Mouse (Mus musculus) CH12.LX (cell line): Measurements from ENCODE around the gene Qrich1. TPM values are rescaled to one million over a fixed set of nuclear protein-coding genes. Genes with fewer than 3 reads are reported as not detected.
A peak's percentile ranks its signal among the peaks of the same experiment; 100 is the strongest.

Source experiments
- DNase-seq: peaks from one replicate; pipeline ENCODE4 v3.0.0-alpha.2; 2013; ENCODE audit errors: extremely low read depth
- H3K27ac ChIP-seq: 2 replicates; pipeline ENCODE4 v1.5.1; 2012; ENCODE audit warnings: low read depth, mild to moderate bottlenecking, control low read depth, moderate library complexity; ENCODE audit not compliant: insufficient read depth
- H3K27me3 ChIP-seq: replicated peaks from 2 replicates; pipeline ENCODE3; 2012; ENCODE audit warnings: inconsistent platforms
- H3K36me3 ChIP-seq, 2 experiments: replicated peaks in 1 of 2; 2 replicates each; pipeline versions ENCODE3 to v1.6.1; 2012; ENCODE audit warnings: inconsistent platforms in 1 of 2, low read length in 1 of 2, mild to moderate bottlenecking in 1 of 2, mixed read lengths in 1 of 2, moderate library complexity in 1 of 2; ENCODE audit not compliant: control insufficient read depth in 1 of 2, insufficient read depth in 1 of 2
- H3K4me1 ChIP-seq, 2 experiments: 2 replicates each; pipeline ENCODE4 v1.6.1; 2012; ENCODE audit warnings: inconsistent platforms in 1 of 2, moderate library complexity in 1 of 2; ENCODE audit not compliant: insufficient read depth in 2 of 2, control insufficient read depth in 1 of 2
- H3K4me2 ChIP-seq: 2 replicates; pipeline ENCODE4 v1.6.1; 2012; ENCODE audit warnings: low read depth, mild to moderate bottlenecking, control low read depth; ENCODE audit not compliant: poor library complexity, insufficient read depth, severe bottlenecking
- H3K4me3 ChIP-seq, 3 experiments: fragments of 150-350 bp in 1 of 3; sonication (generic) in 1 of 3; replicated peaks in 1 of 3; 2 replicates each; pipeline versions ENCODE3 to v1.5.1; 2011 to 2012; ENCODE audit warnings: low read depth in 2 of 3, low read length in 2 of 3, mild to moderate bottlenecking in 2 of 3, moderate library complexity in 2 of 3, control low read depth in 1 of 3, improper control_type of control experiment in 1 of 3, inconsistent platforms in 1 of 3, mixed read lengths in 1 of 3; ENCODE audit not compliant: poor library complexity in 1 of 3
- H3K79me2 ChIP-seq: replicated peaks from 2 replicates; pipeline ENCODE4 v1.6.1; 2012; ENCODE audit warnings: mild to moderate bottlenecking, moderate library complexity; ENCODE audit not compliant: control insufficient read depth, poor library complexity, insufficient read depth, severe bottlenecking; ENCODE audit errors: extremely low read depth
- H3K9ac ChIP-seq: 2 replicates; pipeline ENCODE4 v1.6.1; 2012; ENCODE audit warnings: low read depth, mild to moderate bottlenecking, control low read depth, moderate library complexity; ENCODE audit not compliant: insufficient read depth
- H3K9me3 ChIP-seq: replicated peaks from 2 replicates; pipeline ENCODE3; 2012; ENCODE audit warnings: low read length, inconsistent platforms, mixed read lengths
- BHLHE40 ChIP-seq: IDR thresholded peaks from 2 replicates; pipeline ENCODE4 v1.6.1; 2011; ENCODE audit warnings: mild to moderate bottlenecking, low read depth, low read length, improper control_type of control experiment
- CHD1 ChIP-seq: IDR thresholded peaks from 2 replicates; pipeline ENCODE4 v1.6.1; 2012; ENCODE audit warnings: low read depth, low read length, improper control_type of control experiment, inconsistent platforms
- CHD2 ChIP-seq: IDR thresholded peaks from 2 replicates; pipeline ENCODE4 v1.6.1; 2011; ENCODE audit warnings: low read length, improper control_type of control experiment
- CTCF ChIP-seq, 2 experiments: IDR thresholded peaks in 1 of 2; conservative IDR thresholded peaks in 1 of 2; 2 replicates each; pipeline ENCODE4 v1.5.1; 2011 to 2012; ENCODE audit warnings: low read depth in 2 of 2, low read length in 2 of 2, improper control_type of control experiment in 1 of 2, inconsistent platforms in 1 of 2, mild to moderate bottlenecking in 1 of 2, moderate library complexity in 1 of 2
- ELF1 ChIP-seq: IDR thresholded peaks from 2 replicates; pipeline ENCODE4 v1.6.1; 2014; ENCODE audit warnings: low read depth, mild to moderate bottlenecking, inconsistent platforms, low read length, improper control_type of control experiment
- HCFC1 ChIP-seq: IDR thresholded peaks from 2 replicates; pipeline ENCODE4 v1.6.1; 2012; ENCODE audit warnings: low read depth, mild to moderate bottlenecking, inconsistent platforms, low read length, improper control_type of control experiment
- IRF4 ChIP-seq: IDR thresholded peaks from 2 replicates; pipeline ENCODE4 v1.6.1; 2014; ENCODE audit warnings: low read depth, mild to moderate bottlenecking, inconsistent platforms, low read length, improper control_type of control experiment
- JUN ChIP-seq: IDR thresholded peaks from 2 replicates; pipeline ENCODE4 v1.6.1; 2011; ENCODE audit warnings: low read depth, mild to moderate bottlenecking, low read length, improper control_type of control experiment, moderate library complexity; ENCODE audit not compliant: insufficient read depth
- KAT2A ChIP-seq: IDR thresholded peaks from 2 replicates; pipeline ENCODE4 v1.6.1; 2012; ENCODE audit warnings: low read length, improper control_type of control experiment, inconsistent platforms; ENCODE audit not compliant: insufficient replicate concordance
- MAFK ChIP-seq: IDR thresholded peaks from 2 replicates; pipeline ENCODE4 v1.6.1; 2011; ENCODE audit warnings: low read length, improper control_type of control experiment; ENCODE audit not compliant: insufficient replicate concordance
- MAX ChIP-seq: IDR thresholded peaks from 2 replicates; pipeline ENCODE4 v1.6.1; 2011; ENCODE audit warnings: low read length, improper control_type of control experiment
- MAZ ChIP-seq: IDR thresholded peaks from 2 replicates; pipeline ENCODE4 v1.6.1; 2012; ENCODE audit warnings: low read depth, mild to moderate bottlenecking, inconsistent platforms, low read length, improper control_type of control experiment, moderate library complexity
- MEF2A ChIP-seq: IDR thresholded peaks from 2 replicates; pipeline ENCODE4 v1.6.1; 2014; ENCODE audit warnings: low read depth, mild to moderate bottlenecking, inconsistent platforms, low read length, improper control_type of control experiment, borderline replicate concordance
- MXI1 ChIP-seq: IDR thresholded peaks from 2 replicates; pipeline ENCODE4 v1.6.1; 2011; ENCODE audit warnings: mild to moderate bottlenecking, low read depth, low read length, improper control_type of control experiment
- MYC ChIP-seq: IDR thresholded peaks from 2 replicates; pipeline ENCODE4 v1.6.1; 2011; ENCODE audit warnings: low read depth, mild to moderate bottlenecking, improper control_type of control experiment, low read length
- NELFE ChIP-seq: IDR thresholded peaks from 2 replicates; pipeline ENCODE4 v1.6.1; 2011; ENCODE audit warnings: low read depth, low read length, improper control_type of control experiment
- NRF1 ChIP-seq: IDR thresholded peaks from 2 replicates; pipeline ENCODE4 v1.6.1; 2014; ENCODE audit warnings: low read depth, mild to moderate bottlenecking, inconsistent platforms, low read length, improper control_type of control experiment, moderate library complexity
- PAX5 ChIP-seq: IDR thresholded peaks from 2 replicates; pipeline ENCODE4 v1.6.1; 2012; ENCODE audit warnings: low read length, inconsistent platforms, mixed read lengths
- POLR2A ChIP-seq: IDR thresholded peaks from 2 replicates; pipeline ENCODE4 v1.6.1; 2011; ENCODE audit warnings: low read depth, mild to moderate bottlenecking, improper control_type of control experiment, low read length
- POLR2AphosphoS2 ChIP-seq: IDR thresholded peaks from 2 replicates; pipeline ENCODE4 v1.6.1; 2011; ENCODE audit warnings: low read depth, low read length, improper control_type of control experiment
- RCOR1 ChIP-seq: conservative IDR thresholded peaks from 2 replicates; pipeline ENCODE4 v1.6.1; 2012; ENCODE audit warnings: low read depth, mild to moderate bottlenecking, inconsistent platforms, low read length, improper control_type of control experiment
- SIN3A ChIP-seq: IDR thresholded peaks from 2 replicates; pipeline ENCODE4 v1.6.1; 2012; ENCODE audit warnings: low read length, improper control_type of control experiment, inconsistent platforms
- SMC3 ChIP-seq: IDR thresholded peaks from 2 replicates; pipeline ENCODE4 v1.6.1; 2011; ENCODE audit warnings: low read depth, low read length, improper control_type of control experiment
- TBP ChIP-seq: conservative IDR thresholded peaks from 2 replicates; pipeline ENCODE4 v1.6.1; 2011; ENCODE audit warnings: low read depth, low read length, improper control_type of control experiment
- TCF12 ChIP-seq: IDR thresholded peaks from 2 replicates; pipeline ENCODE4 v1.6.1; 2014; ENCODE audit warnings: low read depth, mild to moderate bottlenecking, inconsistent platforms, low read length, improper control_type of control experiment
- USF1 ChIP-seq: IDR thresholded peaks from 2 replicates; pipeline ENCODE4 v1.6.1; 2014; ENCODE audit warnings: low read depth, mild to moderate bottlenecking, inconsistent platforms, low read length, improper control_type of control experiment
- ZC3H11A ChIP-seq: IDR thresholded peaks from 2 replicates; pipeline ENCODE4 v1.6.1; 2012; ENCODE audit warnings: low read depth, mild to moderate bottlenecking, inconsistent platforms, low read length, improper control_type of control experiment
- ZKSCAN1 ChIP-seq: IDR thresholded peaks from 2 replicates; pipeline ENCODE4 v1.6.1; 2012; ENCODE audit warnings: low read depth, inconsistent platforms, low read length, improper control_type of control experiment, borderline replicate concordance
- ZMIZ1 ChIP-seq: IDR thresholded peaks from 2 replicates; pipeline ENCODE4 v1.6.1; 2012; ENCODE audit warnings: low read depth, mild to moderate bottlenecking, inconsistent platforms, low read length, improper control_type of control experiment
- ZNF384 ChIP-seq: IDR thresholded peaks from 2 replicates; pipeline ENCODE4 v1.6.1; 2012; ENCODE audit warnings: low read depth, low read length, improper control_type of control experiment, inconsistent platforms
- dilution Hi-C: fragments of 300-500 bp; cut with MboI; formaldehyde crosslinking; loops from 2 replicates; pipeline ENCODE4 v1.14.3; 2020; ENCODE audit warnings: low sequenced_read_pairs; ENCODE audit not compliant: extremely low pct_unique_long_range_greater_than_20kb, extremely low pct_ligation_motif_present
- in situ Hi-C: fragments of 300-500 bp; cut with MboI; formaldehyde crosslinking; loops from 3 replicates; pipeline ENCODE4 v1.14.3; 2019; ENCODE audit warnings: low sequenced_read_pairs, low pct_ligation_motif_present, low pct_unique_long_range_greater_than_20kb, mixed read lengths
- polyA plus RNA-seq: library from polyadenylated mRNA; unstranded; fragments of >175 nt; gene quantifications from 2 replicates; pipeline ENCODE4 v1.2.1, GENCODE M21; 2012; ENCODE audit warnings: low read depth; ENCODE audit not compliant: insufficient read length
- total RNA-seq, 2 experiments: library from RNA; depleted of rRNA; stranded (reverse); fragments of 300-350 nt in 1 of 2; fragments of >200 nt in 1 of 2; gene quantifications; 2 replicates each; pipeline ENCODE4 v1.2.3; 2012 to 2014

Gene Qrich1
- total RNA-seq (2012; rRNA removed) (104 and 115 TPM in 2 replicates), total RNA-seq (2014; rRNA removed) (117 and 118 TPM in 2 replicates), polyA plus RNA-seq (61.5 and 72.1 TPM in 2 replicates)

- Histone ChIP-seq H3K36me3 (peaks cover 39 to 65% of the 10 kb centered on the region in 2 experiments), H3K27me3 (no peaks in the 10 kb centered on the region)
- in situ Hi-C loops: no loop called here
These were observed at the start of gene Qrich1 for GRCm38 (mm10) chr9:108516380-108517251. TSS of gene Qrich1 (plus strand) at chr9:108516806.

DNA sequence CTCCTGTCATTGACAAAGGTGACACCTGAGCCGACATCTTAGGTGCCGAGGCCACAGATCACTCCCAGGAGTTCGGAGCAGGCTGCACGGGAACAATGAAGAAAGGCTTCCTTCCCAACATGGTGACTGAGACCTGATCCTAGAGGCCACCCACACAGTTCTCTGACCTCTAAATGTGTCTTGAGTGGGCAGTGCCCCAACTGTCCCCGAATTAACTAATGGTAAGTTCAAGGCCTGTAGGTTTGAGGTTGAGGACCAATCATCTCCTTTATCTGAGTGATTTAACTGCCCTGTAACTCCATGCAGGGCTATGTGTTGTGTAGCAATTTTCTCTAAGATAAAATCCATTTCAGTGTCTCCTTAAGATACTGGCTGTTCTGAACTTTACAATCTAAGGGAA is 47.2 kb upstream of the Qrich1 start:
- TF ChIP-seq POLR2AphosphoS2 (no peak), MYC (no peak), IRF4 (no peak), MAZ (no peak), ZNF384 (no peak), CHD2 (no peak), MEF2A (no peak), TBP (no peak), ZKSCAN1 (no peak), ZMIZ1 (no peak), MAX (no peak), RCOR1 (no peak), TCF12 (no peak), ZC3H11A (no peak), ELF1 (no peak), CHD1 (no peak), MXI1 (no peak)
- Histone ChIP-seq H3K4me2 (no peak overlapping the region), H3K27me3 (no peaks in the 10 kb centered on the region), H3K36me3 (peaks cover 4 to 22% of the 10 kb centered on the region in 2 experiments), H3K27ac (no peak overlapping the region), H3K9ac (no peak overlapping the region), H3K9me3 (no peaks in the 10 kb centered on the region), H3K4me1 (no peaks in the 10 kb centered on the region), H3K79me2 (no peaks in the 10 kb centered on the region), H3K4me3 (no peak overlapping the region)
- dilution Hi-C loops (no loop called here), in situ Hi-C loops (no loop called here)
- no peak for DNase-seq

More at GRCm38 (mm10) chr9:108516380-108517251, at the start of gene Qrich1:
- Histone ChIP-seq H3K9ac (peak within 1 kb of the TSS; percentile 100), H3K79me2 (peaks cover 36% of the 10 kb centered on the region), H3K4me1 (peaks cover 4 to 34% of the 10 kb centered on the region in 2 experiments; a peak in 3 of 4 replicates), H3K9me3 (no peaks in the 10 kb centered on the region), H3K27ac (peak within 1 kb of the TSS; percentile 92), H3K4me3 (peak within 1 kb of the TSS; percentile 85 to 95 (median 91)), H3K4me2 (peak within 1 kb of the TSS; percentile 39)
- peak; percentile 97 for DNase-seq
- dilution Hi-C loops: no loop called here
- TF ChIP-seq JUN (no peak), CTCF (conservative IDR thresholded peaks at IDR 0.05 in 1 of 2, IDR thresholded peaks at IDR 0.05 in 1 of 2; ENCODE audit: low read depth in 2 of 2, low read length in 2 of 2) (peak in 1 of 2 experiments; percentile 25; a peak in 2 of 4 replicates), USF1 (no peak), HCFC1 (peak; percentile 85), ELF1 (no peak), TBP (peak; percentile 90), TCF12 (peak; percentile 93), MAFK (no peak), POLR2A (peak; percentile 92), ZMIZ1 (peak; percentile 79; the same call in 1 of the 2 replicates), ZC3H11A (no peak), MAX (peak; percentile 78), NELFE (peak; percentile 86), SIN3A (peak; percentile 69; the same call in 1 of the 2 replicates), SMC3 (no peak), NRF1 (peak; percentile 19; the same call in 1 of the 2 replicates), RCOR1 (no peak), KAT2A (peak; percentile 28; the same call in 1 of the 2 replicates), CHD2 (peak; percentile 100), BHLHE40 (no peak), MYC (peak; percentile 85; the same call in 1 of the 2 replicates), CHD1 (no peak), POLR2AphosphoS2 (peak; percentile 87), PAX5 (no peak), MXI1 (peak; percentile 82; the same call in 1 of the 2 replicates), ZNF384 (no peak)
- TF ChIP-seq, all 38 proteins: peak for 15
